Mouse (Mus musculus): ENCODE measurements around the gene Mical2. TPM values are rescaled to one million over a fixed set of nuclear protein-coding genes. Genes with fewer than 3 reads are reported as not detected.

Mical2 gene
- total RNA-seq, 4 experiments from 2014 or later = 82.0 to 100 (median 95.6) TPM

- no peak for DNase-seq (ENCODE audit: low spot score)
Observed at GRCm38 (mm10) chr7:112275093-112275492, 49.4 kb downstream of the Mical2 start.

DNA sequence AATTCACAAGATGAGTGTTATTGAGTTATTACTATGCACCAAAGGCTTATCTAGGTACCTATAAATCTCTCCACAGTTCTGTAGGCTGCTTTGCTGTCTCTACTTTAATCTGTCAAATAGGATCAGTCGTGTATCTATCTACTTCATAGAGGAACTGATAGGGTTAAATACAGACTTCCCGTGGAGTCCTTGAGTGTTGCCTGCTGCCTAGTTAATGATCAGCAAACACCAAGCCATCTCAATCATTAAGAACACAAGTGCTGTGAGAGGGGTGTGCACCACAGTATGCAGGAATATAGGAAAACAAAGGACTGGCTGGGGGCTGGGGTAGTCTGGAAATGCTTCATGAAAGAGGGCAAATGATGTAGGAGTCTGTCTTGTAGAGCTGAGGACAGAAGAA is 50.2 kb downstream of the Mical2 start:
- no peak for DNase-seq (ENCODE audit: low spot score)

GRCm38 (mm10) chr7:112276823-112277222 is 51.2 kb downstream of the Mical2 start:
- no peak for DNase-seq (ENCODE audit: low spot score)

DNA sequence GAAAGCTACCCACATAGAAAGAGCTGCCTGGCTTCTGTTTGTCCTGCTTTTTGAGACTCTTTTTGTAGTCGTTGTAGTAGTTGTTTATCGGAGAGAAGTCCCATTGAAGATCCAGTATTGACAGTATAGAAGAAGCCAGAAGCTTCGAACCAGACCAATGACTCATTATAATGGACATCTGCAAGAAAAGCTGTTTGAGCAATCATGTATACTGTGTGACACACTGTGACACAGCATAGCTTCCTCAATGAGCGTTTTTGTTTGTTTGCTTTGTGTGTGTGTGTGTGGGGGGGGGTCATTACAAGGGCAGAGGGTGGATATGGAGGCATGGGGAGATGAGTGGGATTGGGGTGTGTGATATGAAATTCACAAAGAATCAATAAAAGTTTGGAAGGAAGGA is 53.0 kb downstream of the Mical2 start:
- no peak for DNase-seq (ENCODE audit: low spot score)

- peak; percentile 80 for DNase-seq (ENCODE audit: low spot score)
Observed at GRCm38 (mm10) chr7:112280474-112280873, 54.8 kb downstream of the Mical2 start.

DNA sequence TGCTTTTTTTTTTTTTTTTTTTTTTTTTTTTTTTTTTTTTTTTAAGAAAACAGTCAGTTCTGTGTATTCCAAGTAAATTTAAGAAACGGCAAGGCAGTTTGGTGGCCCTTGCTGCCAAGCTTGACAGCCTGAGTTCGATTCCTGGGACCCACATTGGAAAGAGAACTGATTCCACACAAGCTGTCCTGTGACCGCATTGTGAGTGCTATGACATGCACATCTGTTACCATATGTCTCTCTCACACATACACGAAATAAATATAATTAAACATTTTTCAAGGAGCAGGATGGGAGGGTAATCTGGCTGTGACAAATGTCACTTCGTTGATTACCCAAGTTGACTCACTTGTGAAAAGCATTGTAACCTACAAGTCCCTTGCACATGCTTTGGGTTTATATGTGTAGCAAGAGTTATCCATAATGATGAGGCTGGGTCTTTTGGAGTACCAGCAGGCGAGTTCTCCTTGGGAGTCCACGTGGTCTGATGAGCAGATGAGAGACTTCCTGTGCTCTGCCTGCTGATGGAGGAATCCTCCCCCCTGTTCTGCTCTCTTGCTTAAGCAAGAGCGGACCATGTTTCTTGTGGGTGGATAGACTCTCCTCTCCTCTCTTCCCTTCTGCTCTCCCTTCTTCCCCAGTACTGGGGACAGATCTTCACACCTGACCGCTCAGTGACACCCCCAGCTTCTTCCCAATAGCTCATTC is 58.1 kb downstream of the Mical2 start:
- no peak for DNase-seq (ENCODE audit: low spot score)

DNA sequence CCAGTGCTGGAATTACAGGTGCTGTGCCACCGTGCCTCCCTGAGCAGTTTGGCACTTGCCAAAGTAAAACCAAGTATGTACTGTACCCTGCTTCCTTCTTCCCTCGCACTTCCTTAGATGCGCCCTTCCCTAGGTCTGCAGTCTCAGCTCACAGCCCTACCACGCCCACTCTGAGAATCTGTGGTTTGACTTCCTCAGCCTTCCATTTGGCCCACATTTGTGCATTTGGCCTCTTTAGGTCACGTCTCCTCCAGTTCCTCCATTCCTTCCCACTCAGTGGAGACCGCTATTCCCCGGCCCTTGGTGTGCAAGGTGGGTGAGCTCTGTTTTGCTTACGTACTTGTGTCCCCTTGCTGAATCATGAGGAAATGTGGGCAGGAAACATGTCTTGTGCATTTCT is 59.9 kb downstream of the Mical2 start:
- no peak for DNase-seq (ENCODE audit: low spot score)

DNA sequence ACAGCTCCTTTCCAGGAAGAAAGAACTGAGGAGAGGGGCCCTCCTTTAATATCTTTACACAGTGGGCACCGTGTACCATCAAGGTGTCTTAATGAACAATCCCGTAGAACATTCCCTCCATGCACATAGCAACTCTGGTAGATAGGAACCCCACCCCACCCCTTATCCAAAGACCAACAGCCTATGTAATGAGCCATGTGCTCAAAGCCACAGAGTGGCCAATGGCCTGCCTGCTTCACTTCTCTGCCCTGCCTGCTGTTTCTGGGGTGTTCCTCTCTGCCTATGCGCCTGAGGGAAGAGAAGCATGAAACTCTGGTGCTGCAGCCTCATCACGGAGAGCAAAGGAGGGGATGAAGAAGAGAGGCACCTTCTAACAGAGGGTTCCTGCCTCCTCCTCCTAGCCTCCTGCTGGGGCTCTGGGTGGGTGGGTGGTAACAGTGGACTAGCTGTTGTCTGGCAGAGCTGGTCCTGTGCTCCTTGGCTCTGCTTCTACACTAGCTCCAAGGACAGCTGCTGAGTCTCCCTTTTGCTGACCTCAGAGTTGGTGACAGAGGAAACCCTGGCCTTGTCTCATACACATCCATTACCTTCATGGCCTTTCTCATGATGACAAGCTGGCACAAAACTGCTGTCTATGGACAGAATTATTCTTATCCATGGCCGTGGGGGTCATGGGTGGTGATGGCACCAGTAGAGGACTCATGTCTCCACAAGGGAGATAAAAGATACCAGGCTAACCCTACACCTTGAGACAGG is 62.9 kb downstream of the Mical2 start:
- DNase-seq (ENCODE audit: low spot score) = no peak

- DNase-seq (ENCODE audit: low spot score) = no peak
Observed at GRCm38 (mm10) chr7:112289514-112289913, 63.9 kb downstream of the Mical2 start.

- no peak for DNase-seq (ENCODE audit: low spot score)
Observed at GRCm38 (mm10) chr7:112289990-112290389, 64.3 kb downstream of the Mical2 start.

DNA sequence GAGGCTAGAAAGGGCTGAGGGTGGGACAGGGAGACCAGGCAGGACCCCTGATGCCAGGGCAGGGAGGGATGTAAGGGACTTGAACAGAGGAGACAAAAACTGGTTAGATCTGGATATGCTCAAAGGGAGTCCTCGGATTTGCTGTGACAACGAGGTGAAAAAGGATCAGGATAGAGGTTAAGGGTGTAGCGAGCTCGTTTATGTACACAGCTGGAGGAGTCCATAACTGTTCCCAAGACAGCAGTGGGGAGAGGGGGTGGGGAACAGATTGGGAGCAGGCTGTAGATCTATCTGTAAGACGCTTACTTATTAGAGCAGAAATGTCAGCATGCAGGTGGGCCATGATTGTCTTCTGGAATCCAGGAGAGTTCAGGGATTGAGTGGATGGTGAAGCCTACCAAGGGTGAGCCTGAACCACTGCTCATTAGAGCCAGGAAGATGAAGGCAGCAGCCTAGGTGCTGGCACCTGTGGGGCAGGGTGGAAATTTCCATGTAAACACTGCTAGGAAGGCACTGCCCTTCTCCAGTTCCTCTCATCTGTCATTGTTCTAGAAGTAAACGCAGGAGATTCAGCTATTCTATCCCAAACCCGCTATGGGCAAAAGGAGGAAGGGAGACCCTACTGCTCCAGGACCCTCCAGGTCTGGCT is 67.9 kb downstream of the Mical2 start:
- DNase-seq (ENCODE audit: low spot score) = no peak

- no peak for DNase-seq (ENCODE audit: low spot score)
Observed at GRCm38 (mm10) chr7:112295426-112296221, 70.0 kb downstream of the Mical2 start.

GRCm38 (mm10) chr7:112298032-112298431 is 72.4 kb downstream of the Mical2 start:
- DNase-seq (ENCODE audit: low spot score) = no peak

DNA sequence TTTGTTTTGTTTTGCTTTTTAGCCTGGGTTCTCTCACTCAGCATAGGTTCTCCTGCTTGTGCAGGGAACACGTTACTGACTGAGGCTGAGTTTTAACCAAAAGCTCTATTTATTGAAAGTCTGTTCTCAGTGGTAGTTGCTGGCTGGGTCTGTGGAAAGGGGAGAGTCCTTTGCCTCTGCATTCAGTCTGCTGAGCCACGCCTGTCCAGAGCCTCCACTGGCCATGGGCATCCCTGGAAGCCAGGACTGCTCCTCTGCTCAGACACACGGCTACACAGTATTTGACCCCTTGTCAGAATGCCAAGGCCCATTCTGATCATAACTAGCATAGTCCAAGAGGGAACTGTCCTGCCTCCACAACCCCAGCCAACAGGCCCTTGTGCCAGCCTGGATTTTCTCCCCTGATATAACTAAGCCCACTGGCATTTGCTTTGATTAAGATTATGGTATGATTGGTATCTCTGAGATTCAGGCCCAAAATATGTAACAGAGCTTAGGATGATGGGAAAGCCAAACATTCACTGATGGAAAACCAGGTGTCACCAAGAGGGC is 73.3 kb downstream of the Mical2 start:
- DNase-seq (ENCODE audit: low spot score) = no peak

GRCm38 (mm10) chr7:112299521-112300096 is 74.0 kb downstream of the Mical2 start:
- peak; percentile 84 for DNase-seq (ENCODE audit: low spot score)

DNA sequence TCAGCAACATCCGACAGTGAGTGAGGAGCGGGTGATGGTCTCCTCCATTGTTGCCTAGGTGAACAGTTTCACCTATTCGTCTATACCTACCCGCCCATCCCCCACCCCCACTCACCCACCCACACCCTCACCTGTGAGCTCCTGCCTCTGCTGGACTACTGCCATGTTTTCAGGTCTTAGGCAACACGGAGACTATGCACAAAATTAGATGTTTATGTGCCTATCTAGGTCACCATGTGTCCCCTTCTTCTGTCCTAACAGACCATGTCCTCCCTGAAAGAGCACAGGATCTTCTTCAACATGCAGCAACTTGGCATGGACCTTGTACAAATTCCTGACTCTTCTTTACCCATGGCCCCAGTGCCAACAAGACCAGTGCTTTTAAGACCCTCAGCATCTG is 74.5 kb downstream of the Mical2 start:
- no peak for DNase-seq (ENCODE audit: low spot score)

- DNase-seq (ENCODE audit: low spot score) = no peak
Observed at GRCm38 (mm10) chr7:112301052-112301451, 75.4 kb downstream of the Mical2 start.

GRCm38 (mm10) chr7:112304382-112304781 is 78.7 kb downstream of the Mical2 start:
- no peak for DNase-seq (ENCODE audit: low spot score)

- DNase-seq (ENCODE audit: low spot score) = no peak
Observed at GRCm38 (mm10) chr7:112309289-112310016, 83.8 kb downstream of the Mical2 start.

DNA sequence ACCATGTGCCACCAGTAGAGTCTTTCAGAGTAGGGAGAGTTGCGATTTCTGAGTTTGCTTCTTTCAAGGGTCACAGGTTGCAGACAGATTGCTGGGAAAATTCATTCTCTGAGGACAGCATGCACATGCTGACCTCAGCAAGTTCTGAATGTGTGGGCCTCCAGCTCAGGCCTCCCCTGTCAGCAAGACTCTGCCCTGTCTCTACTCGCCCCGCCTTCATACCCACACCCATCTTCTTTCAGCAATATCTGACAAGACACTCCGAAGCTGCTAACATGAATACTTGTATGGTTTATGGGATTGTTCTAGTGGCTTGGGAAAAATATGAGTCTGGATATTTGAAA is 84.3 kb downstream of the Mical2 start:
- no peak for DNase-seq (ENCODE audit: low spot score)

DNA sequence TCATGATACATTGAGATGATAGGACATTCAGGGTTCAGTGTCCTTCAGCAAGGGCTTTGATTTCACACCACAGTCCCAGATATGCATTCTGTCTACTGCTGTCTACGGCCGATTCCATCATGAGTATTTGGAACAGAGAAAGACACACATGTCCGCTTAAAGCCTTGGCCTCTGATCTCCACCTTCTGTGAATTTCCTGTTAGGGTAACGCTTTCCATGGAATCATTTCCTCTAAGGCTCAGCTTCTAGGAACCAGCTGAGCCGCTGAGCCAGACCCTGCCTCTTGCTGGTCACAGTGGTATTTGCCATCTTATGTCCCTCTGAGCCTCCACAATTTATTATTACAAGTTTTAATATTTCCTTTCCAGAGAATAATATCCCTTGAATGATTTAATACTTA is 87.6 kb downstream of the Mical2 start:
- no peak for DNase-seq (ENCODE audit: low spot score)

Data from heart, adult 8-10 months (tissue).